Mouse (Mus musculus) thymus, postnatal 36 days (tissue): ENCODE measurements around the gene Fam214a.
A peak's percentile ranks its signal among the peaks of the same experiment; 100 is the strongest.

Source experiments
- DNase-seq, 2 experiments: peaks; one replicate each; pipeline ENCODE4 v3.0.0; 2022; ENCODE audit warnings: mixed read lengths in 2 of 2

The Fam214a gene

GRCm38 (mm10) chr9:74953265-74953958 is 728 bp downstream of the Fam214a start:
- DNase-seq = peak; percentile 74 to 82

- no peak for DNase-seq
Observed at GRCm38 (mm10) chr9:74953959-74954279, 1.2 kb downstream of the Fam214a start.

GRCm38 (mm10) chr9:74954387-74954786 is 1.7 kb downstream of the Fam214a start:
- DNase-seq = no peak

GRCm38 (mm10) chr9:74960630-74961029 is 7.9 kb downstream of the Fam214a start:
- DNase-seq = no peak

- no peak for DNase-seq
Observed at GRCm38 (mm10) chr9:74961073-74961575, 8.4 kb downstream of the Fam214a start.

- no peak for DNase-seq
Observed at GRCm38 (mm10) chr9:74963953-74964352, 11.3 kb downstream of the Fam214a start.

- DNase-seq = no peak
Observed at GRCm38 (mm10) chr9:74964866-74965384, 12.2 kb downstream of the Fam214a start.

- no peak for DNase-seq
Observed at GRCm38 (mm10) chr9:74966200-74966599, 13.5 kb downstream of the Fam214a start.

GRCm38 (mm10) chr9:74968647-74969428 is 16.2 kb downstream of the Fam214a start:
- DNase-seq = no peak

GRCm38 (mm10) chr9:74970591-74970990 is 17.9 kb downstream of the Fam214a start:
- no peak for DNase-seq

GRCm38 (mm10) chr9:74971191-74971976 is 18.7 kb downstream of the Fam214a start:
- DNase-seq = no peak

- no peak for DNase-seq
Observed at GRCm38 (mm10) chr9:74972736-74973135, 20.1 kb downstream of the Fam214a start.

GRCm38 (mm10) chr9:74973154-74973553 is 20.5 kb downstream of the Fam214a start:
- no peak for DNase-seq

GRCm38 (mm10) chr9:74974758-74975157 is 22.1 kb downstream of the Fam214a start:
- DNase-seq = no peak

GRCm38 (mm10) chr9:74975416-74975815 is 22.7 kb downstream of the Fam214a start:
- no peak for DNase-seq

GRCm38 (mm10) chr9:74975911-74976563 is 23.4 kb downstream of the Fam214a start:
- peak; percentile 85 to 91 for DNase-seq

- DNase-seq = no peak
Observed at GRCm38 (mm10) chr9:74977251-74977650, 24.6 kb downstream of the Fam214a start.

- no peak for DNase-seq
Observed at GRCm38 (mm10) chr9:74977962-74978361, 25.3 kb downstream of the Fam214a start.

- DNase-seq = no peak
Observed at GRCm38 (mm10) chr9:74978868-74979267, 26.2 kb downstream of the Fam214a start.

GRCm38 (mm10) chr9:74979371-74979770 is 26.7 kb downstream of the Fam214a start:
- no peak for DNase-seq

GRCm38 (mm10) chr9:74979866-74980265 is 27.2 kb downstream of the Fam214a start:
- DNase-seq = no peak

GRCm38 (mm10) chr9:74981663-74982111 is 29.0 kb downstream of the Fam214a start:
- no peak for DNase-seq
